Mouse (Mus musculus) heart, embryonic 11.5 days (tissue): ENCODE measurements around the gene Gm11985. TPM values are rescaled to one million over a fixed set of nuclear protein-coding genes. Genes with fewer than 3 reads are reported as not detected.

Experiments used
- ATAC-seq: fragments of 200-750 bp; cut with Nextera tagmentation; replicated peaks from 2 replicates; pipeline ENCODE4 v1.8.0; 2017; ENCODE audit warnings: moderate library complexity; ENCODE audit not compliant: insufficient number of reproducible peaks, low FRiP score, low TSS enrichment
- H3K27ac ChIP-seq: fragments of 300-500 bp; sonication (generic); 2 replicates; pipeline ENCODE4 v1.5.1; 2014; ENCODE audit warnings: mild to moderate bottlenecking, low read depth, low read length
- H3K27me3 ChIP-seq: fragments of 300-500 bp; sonication (generic); 2 replicates; pipeline ENCODE4 v1.6.1; 2014; ENCODE audit warnings: mild to moderate bottlenecking, low read length, mixed read lengths; ENCODE audit not compliant: control insufficient read depth, insufficient read depth
- H3K36me3 ChIP-seq: fragments of 300-500 bp; sonication (generic); 2 replicates; pipeline ENCODE4 v1.6.1; 2014; ENCODE audit warnings: mild to moderate bottlenecking, low read length, moderate library complexity, mixed read lengths; ENCODE audit not compliant: control insufficient read depth, insufficient read depth
- H3K4me1 ChIP-seq: fragments of 300-500 bp; sonication (generic); 2 replicates; pipeline ENCODE4 v1.6.1; 2014; ENCODE audit warnings: low read length; ENCODE audit not compliant: control insufficient read depth, insufficient read depth
- H3K4me2 ChIP-seq: fragments of 300-500 bp; sonication (generic); 2 replicates; pipeline ENCODE4 v1.6.1; 2014; ENCODE audit warnings: mild to moderate bottlenecking, moderate library complexity
- H3K4me3 ChIP-seq: fragments of 300-500 bp; sonication (generic); 2 replicates; pipeline ENCODE4 v1.5.1; 2014; ENCODE audit warnings: low read depth, low read length
- H3K9ac ChIP-seq: fragments of 300-500 bp; sonication (generic); 2 replicates; pipeline ENCODE4 v1.6.1; 2014; ENCODE audit warnings: mild to moderate bottlenecking, low read depth, low read length, moderate library complexity
- H3K9me3 ChIP-seq: fragments of 300-500 bp; sonication (generic); replicated peaks from 2 replicates; pipeline ENCODE4 v1.6.1; 2016; ENCODE audit warnings: low read length; ENCODE audit not compliant: control insufficient read depth
- WGBS: fragments of 180-500 bp; shearing (Covaris S2); extraction: QIAGEN DNeasy Blood & Tissue Kit; methylation state at CpG from one replicate; pipeline ENCODE4 v1.1.7; 2014; ENCODE audit not compliant: insufficient replicate concordance; 5-methylcytosine and 5-hydroxymethylcytosine counted together
- polyA plus RNA-seq: library from polyadenylated mRNA; unstranded; fragments of >200 nt; fragmentation: Nextera tagmentation; extraction: Ambion mirVana; gene quantifications from 2 replicates; pipeline ENCODE4 v1.2.1, GENCODE M21; 2014

Gene Gm11985
- polyA plus RNA-seq, 1 experiment from 2014 or later = not detected

DNA sequence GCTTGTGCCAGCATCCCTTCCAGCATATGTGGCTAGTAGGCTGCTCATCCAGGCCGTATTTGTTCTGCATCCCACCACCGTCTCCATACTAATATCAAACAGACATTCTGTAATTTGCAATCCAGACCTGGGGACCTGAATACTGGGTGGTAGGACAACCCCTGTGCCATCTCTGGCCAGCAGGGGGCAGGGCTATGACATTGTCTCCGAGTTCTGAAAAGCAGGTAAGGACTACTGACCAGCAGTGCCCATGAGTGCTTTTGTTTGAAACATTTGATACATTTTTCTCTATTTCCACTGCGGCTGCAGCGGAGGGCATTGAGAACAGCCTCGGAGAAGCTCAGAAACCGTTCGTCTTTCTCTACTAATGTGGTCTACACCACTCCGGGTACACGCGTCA lies 44.0 kb downstream of the Gm11985 start:
- ATAC-seq = no peak
- WGBS = 80% methylated on average over 11 of the region's 11 CpGs
- Histone ChIP-seq H3K9me3 (no peaks in the 10 kb centered on the region), H3K27me3 (no peaks in the 10 kb centered on the region), H3K36me3 (no peaks in the 10 kb centered on the region), H3K4me2 (no peak overlapping the region), H3K27ac (no peak overlapping the region), H3K4me3 (no peak overlapping the region), H3K4me1 (peaks cover 6% of the 10 kb centered on the region), H3K9ac (no peak overlapping the region)

DNA sequence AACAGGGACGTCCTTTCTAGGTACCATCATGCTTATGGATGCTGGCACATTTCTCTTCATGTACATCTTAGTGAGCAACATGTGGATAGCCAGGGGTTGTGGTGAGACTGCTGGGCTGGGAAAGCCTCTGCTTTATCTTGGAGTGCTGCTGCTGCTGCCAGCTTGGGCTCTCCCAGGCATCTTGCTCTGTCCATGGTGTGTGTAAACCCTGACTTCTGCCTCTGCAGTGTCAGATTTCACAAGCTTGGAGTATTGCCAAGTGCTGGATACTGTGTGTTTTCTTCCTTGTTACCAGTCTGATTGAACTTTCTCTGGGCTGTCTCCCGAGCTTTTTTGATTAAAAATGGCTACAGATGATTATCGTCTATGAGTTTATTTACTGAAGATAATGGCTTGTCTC lies 45.6 kb downstream of the Gm11985 start:
- H3K36me3 ChIP-seq = no peaks in the 10 kb centered on the region
- no peak overlapping the region for H3K4me3 ChIP-seq
- H3K4me1 ChIP-seq = peaks cover 6% of the 10 kb centered on the region
- 28% methylated on average over 3 of the region's 3 CpGs for WGBS
- H3K4me2 ChIP-seq = no peak overlapping the region
- ATAC-seq = no peak
- no peak overlapping the region for H3K27ac ChIP-seq
- H3K9me3 ChIP-seq = no peaks in the 10 kb centered on the region
- H3K27me3 ChIP-seq = no peaks in the 10 kb centered on the region
- H3K9ac ChIP-seq = no peak overlapping the region

DNA sequence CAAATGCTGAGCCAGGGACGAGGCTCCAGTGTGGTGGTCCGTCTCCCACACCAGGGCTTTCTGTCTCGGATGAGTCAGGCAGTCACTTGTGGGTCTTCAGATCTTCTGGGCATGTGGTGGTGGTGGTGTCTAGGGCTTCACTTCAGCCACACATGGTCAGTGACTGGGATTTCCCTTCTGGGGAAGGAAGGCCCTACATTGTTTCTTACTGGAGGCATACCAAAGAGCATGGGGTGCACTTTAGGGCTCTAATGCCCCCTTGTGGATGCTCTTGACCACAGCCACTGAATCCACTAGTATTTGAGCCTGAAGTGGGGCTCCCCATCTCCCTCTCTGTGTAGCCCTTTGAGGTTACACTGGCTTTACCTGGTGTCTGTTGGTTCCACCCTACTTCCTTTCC lies 47.9 kb downstream of the Gm11985 start:
- 83% methylated on average over 3 of the region's 3 CpGs for WGBS
- Histone ChIP-seq H3K4me1 (peaks cover 6% of the 10 kb centered on the region), H3K9ac (no peak overlapping the region), H3K9me3 (no peaks in the 10 kb centered on the region), H3K4me3 (no peak overlapping the region), H3K4me2 (peak overlapping the region; percentile 34; the same call in 1 of the 2 replicates), H3K27me3 (no peaks in the 10 kb centered on the region), H3K36me3 (no peaks in the 10 kb centered on the region), H3K27ac (no peak overlapping the region)
- no peak for ATAC-seq

DNA sequence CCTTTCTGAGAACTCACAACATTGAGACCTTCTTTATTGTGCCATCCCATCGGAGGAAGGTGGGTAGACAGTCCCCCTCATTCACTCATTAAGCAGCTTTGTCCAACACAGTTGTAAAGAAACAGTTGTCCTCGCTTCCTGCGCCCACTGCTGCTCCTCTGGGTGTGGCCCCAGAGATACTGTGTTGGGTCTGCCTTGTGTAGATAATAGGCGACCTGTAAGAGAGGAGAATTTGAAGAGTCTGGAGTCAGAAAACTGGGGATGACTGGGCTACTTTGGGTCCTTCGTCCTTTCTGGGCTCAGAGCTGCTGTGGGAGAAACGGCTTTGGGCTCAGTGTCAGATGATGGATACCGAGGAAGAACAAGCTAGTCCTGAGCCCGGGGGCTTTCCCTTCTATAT lies 50.0 kb downstream of the Gm11985 start:
- peak; percentile 69 for ATAC-seq
- Histone ChIP-seq H3K4me2 (peak overlapping the region; percentile 38), H3K27me3 (no peaks in the 10 kb centered on the region)

DNA sequence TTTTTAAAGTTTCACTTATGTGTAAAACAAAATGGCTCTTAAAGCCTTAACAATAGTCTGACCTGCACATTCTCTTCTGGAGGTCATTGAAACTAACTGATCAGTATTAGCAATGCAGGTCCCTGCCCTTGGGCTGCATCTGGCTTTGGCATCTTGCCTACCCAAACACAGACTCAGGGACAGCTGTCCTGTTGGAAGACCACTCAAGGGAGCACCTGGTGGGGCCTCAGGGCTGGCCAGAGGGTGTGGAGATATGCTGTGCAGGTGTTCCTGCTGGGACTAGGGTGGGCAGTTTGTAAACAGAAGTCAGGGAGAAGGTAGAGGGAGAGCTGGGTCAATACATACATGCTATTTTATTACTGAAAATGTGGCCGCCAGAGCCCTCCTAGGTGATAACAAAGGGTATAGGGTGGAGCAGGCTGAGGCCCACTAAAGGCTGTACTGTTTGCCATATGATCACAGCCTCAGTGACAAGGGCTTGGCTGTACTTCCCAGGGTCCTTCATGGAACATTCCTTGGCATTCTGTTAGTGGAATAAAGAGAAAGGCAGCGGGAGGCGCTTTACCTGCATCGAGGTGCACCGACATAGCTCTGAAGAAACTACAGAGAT lies 52.0 kb downstream of the Gm11985 start:
- Histone ChIP-seq H3K4me1 (no peaks in the 10 kb centered on the region), H3K36me3 (no peaks in the 10 kb centered on the region), H3K9me3 (no peaks in the 10 kb centered on the region), H3K4me2 (no peak overlapping the region), H3K27me3 (no peaks in the 10 kb centered on the region), H3K9ac (no peak overlapping the region), H3K27ac (no peak overlapping the region), H3K4me3 (no peak overlapping the region)
- peak; percentile 57 for ATAC-seq
- WGBS = 94% methylated on average over 5 of the region's 5 CpGs

More for the DNA sequence above, 50.0 kb downstream of the Gm11985 start:
- 77% methylated on average over 8 of the region's 8 CpGs for WGBS
- peaks cover 6% of the 10 kb centered on the region for H3K4me1 ChIP-seq
- H3K4me3 ChIP-seq = no peak overlapping the region
- no peaks in the 10 kb centered on the region for H3K36me3 ChIP-seq
- peak overlapping the region; percentile 66 for H3K27ac ChIP-seq
- H3K9me3 ChIP-seq = no peaks in the 10 kb centered on the region
- no peak overlapping the region for H3K9ac ChIP-seq

DNA sequence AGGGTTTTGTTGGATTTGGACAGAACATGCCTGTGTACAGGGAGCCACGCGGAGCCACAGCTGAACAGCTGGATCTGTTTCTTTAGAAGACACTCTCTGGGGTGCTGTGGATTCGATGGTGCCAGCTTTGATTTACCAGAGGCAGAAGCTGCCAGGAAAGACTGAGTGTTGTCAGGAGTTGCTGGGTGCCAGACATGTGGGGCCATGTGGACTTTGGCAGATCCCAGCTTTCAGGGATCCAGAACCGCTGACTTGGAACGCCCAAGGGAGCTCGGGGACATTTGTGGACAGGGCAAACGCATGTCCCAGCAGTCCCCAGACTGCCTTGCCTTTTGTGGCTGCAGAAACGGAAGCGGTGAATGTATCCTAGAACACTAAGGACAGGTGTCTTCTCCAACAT lies 52.6 kb downstream of the Gm11985 start:
- 85% methylated on average over 9 of the region's 9 CpGs for WGBS

DNA sequence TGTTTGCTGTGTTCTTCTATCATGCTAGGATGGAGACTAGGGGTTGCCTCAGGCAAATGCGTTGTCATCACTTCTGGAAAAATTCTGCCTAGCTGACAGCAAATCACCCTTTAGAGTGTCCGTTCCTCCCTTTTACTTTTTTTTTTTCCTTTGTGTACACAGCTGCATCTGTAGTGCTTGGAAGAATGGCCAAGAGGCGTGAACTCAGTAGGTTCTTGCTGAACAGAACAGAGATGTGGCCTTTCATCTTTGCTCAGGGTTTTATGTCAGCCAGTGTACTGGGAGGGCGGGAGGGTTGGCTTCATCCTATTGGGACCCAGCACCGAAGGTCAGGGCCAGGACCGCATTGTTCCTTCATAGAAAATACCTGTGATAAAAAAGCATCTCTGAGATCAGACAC lies 53.1 kb downstream of the Gm11985 start:
- no peak overlapping the region for H3K4me2 ChIP-seq
- 81% methylated on average over 6 of the region's 6 CpGs for WGBS

More for the DNA sequence above, 52.6 kb downstream of the Gm11985 start:
- H3K4me1 ChIP-seq = no peaks in the 10 kb centered on the region
- H3K27ac ChIP-seq = no peak overlapping the region
- no peak overlapping the region for H3K4me3 ChIP-seq
- H3K36me3 ChIP-seq = no peaks in the 10 kb centered on the region
- no peak overlapping the region for H3K9ac ChIP-seq
- H3K27me3 ChIP-seq = no peaks in the 10 kb centered on the region
- no peak overlapping the region for H3K4me2 ChIP-seq
- no peak for ATAC-seq
- no peaks in the 10 kb centered on the region for H3K9me3 ChIP-seq

DNA sequence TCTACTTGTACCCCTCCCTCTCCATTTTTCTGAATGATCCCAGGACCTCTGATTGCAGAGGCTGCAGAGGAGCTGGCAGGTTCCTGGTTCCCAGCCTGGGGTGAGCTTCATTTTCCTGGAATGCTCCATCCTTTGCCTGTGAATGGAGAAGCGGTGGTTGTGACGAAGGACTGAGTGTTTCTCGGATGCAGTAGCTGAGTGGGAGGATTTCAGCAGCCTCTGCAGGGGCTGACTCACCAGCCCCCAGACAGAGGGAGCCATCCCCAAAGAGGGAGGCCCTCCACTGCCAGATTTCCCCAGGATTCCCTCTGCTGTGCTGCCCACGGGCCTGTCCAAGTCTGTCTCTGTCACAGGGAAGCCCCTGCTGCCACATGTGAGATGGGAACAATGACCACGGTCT lies 54.0 kb downstream of the Gm11985 start:
- Histone ChIP-seq H3K27ac (no peak overlapping the region), H3K9ac (no peak overlapping the region), H3K9me3 (no peaks in the 10 kb centered on the region), H3K4me2 (no peak overlapping the region), H3K36me3 (no peaks in the 10 kb centered on the region), H3K4me1 (peaks cover 7% of the 10 kb centered on the region; the same call in 1 of the 2 replicates), H3K4me3 (no peak overlapping the region), H3K27me3 (no peaks in the 10 kb centered on the region)
- ATAC-seq = no peak
- 74% methylated on average over 5 of the region's 5 CpGs for whole genome bisulfite sequencing

More for the DNA sequence above, 53.1 kb downstream of the Gm11985 start:
- H3K4me1 ChIP-seq = no peaks in the 10 kb centered on the region
- H3K36me3 ChIP-seq = no peaks in the 10 kb centered on the region
- no peaks in the 10 kb centered on the region for H3K27me3 ChIP-seq
- no peaks in the 10 kb centered on the region for H3K9me3 ChIP-seq
- H3K4me3 ChIP-seq = no peak overlapping the region
- ATAC-seq = no peak
- H3K9ac ChIP-seq = no peak overlapping the region
- no peak overlapping the region for H3K27ac ChIP-seq

DNA sequence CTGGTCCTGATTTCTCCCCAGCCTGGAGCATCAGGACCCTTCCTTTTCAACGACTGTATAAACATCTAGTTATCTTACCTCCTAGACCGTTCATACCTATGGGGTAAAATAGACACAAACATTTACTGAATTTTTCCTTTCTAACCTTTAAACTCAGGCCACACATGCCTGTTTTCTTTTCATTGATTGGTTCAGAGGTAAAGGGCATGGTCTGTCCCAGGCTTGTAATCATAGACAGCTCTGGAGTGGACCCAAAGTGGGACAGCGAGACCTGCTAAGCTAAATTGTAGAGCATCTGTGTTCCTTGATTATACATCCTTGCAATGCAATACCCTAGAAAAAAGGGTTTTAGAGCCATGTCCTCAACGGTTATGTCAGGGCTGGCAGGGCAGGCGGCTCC lies 54.6 kb downstream of the Gm11985 start:
- no peaks in the 10 kb centered on the region for H3K36me3 ChIP-seq
- no peak for ATAC-seq
- no peak overlapping the region for H3K9ac ChIP-seq
- H3K4me1 ChIP-seq = peaks cover 7% of the 10 kb centered on the region; the same call in 1 of the 2 replicates
- H3K9me3 ChIP-seq = no peaks in the 10 kb centered on the region
- H3K4me2 ChIP-seq = no peak overlapping the region
- H3K27ac ChIP-seq = no peak overlapping the region
- 79% methylated on average over 5 of the region's 5 CpGs for WGBS
- no peak overlapping the region for H3K4me3 ChIP-seq
- no peaks in the 10 kb centered on the region for H3K27me3 ChIP-seq
